Comparison of ENCODE assay signal across 8 mouse cellular contexts in the genomic region with DNA sequence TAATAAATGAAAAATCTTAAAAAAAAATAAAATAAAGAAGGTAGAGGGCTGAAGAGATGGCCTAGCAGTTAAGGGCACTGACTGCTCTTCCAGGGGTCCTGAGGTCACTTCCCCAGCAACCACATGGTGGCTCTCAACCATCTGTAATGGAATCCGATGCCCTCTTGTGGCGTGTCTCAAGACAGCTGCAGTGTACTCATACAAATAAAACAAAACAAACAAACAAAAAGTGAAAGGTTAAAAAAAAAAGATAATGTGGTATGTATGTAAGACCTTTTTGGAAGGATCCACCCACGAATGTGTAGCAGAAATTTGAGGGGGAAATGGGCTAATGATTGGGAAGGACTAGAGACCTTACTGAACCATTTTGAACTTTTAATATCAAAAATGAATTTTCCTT. TPM values are rescaled to one million over a fixed set of nuclear protein-coding genes. Genes with fewer than 3 reads are reported as not detected.
A peak's percentile ranks its signal among the peaks of the same experiment; 100 is the strongest.
DNase-seq lines count a peak whose midpoint lies in the region; ATAC-seq lines count a peak whose summit lies in the region.

No protein-coding gene starts in this region.

- DNase-seq in ES-CJ7 (ENCODE audit: low read depth, low spot score) = peak; percentile 80
- DNase-seq in brain, embryonic 18.5 days (ENCODE audit: low read depth, low spot score) = peak; percentile 1
- peak; percentile 44 for DNase-seq in forebrain, embryonic 10.5 days (ENCODE audit: extremely low spot score, low spot score)
- peak; percentile 61 to 71 for DNase-seq in heart, postnatal 10 days
- DNase-seq in layer of hippocampus, adult 11-12 months (ENCODE audit: low spot score) = peak; percentile 54
- peak; percentile 25 for DNase-seq in ovary, postnatal 14 days (ENCODE audit: low spot score)
- DNase-seq in thymus, postnatal 10 days (ENCODE audit: low spot score in 2 of 2) = peak; percentile 48 to 52

- H3K4me2 ChIP-seq in lung, embryonic 15.5 days = peak overlapping the region; percentile 78

- peak; percentile 63; the same call in 1 of the 2 replicates for ATAC-seq in lung, embryonic 15.5 days (ENCODE audit: borderline replicate concordance, extremely low read depth, low FRiP score, low TSS enrichment)

- no peaks in the 10 kb centered on the region for H3K27me3 ChIP-seq in forebrain, embryonic 10.5 days (ENCODE audit: poor library complexity, severe bottlenecking)
- H3K27me3 ChIP-seq in lung, embryonic 15.5 days = no peaks in the 10 kb centered on the region

- H3K27ac ChIP-seq in forebrain, embryonic 10.5 days = peak overlapping the region; percentile 85
- no peak overlapping the region for H3K27ac ChIP-seq in lung, embryonic 15.5 days

- H3K4me3 ChIP-seq in forebrain, embryonic 10.5 days = peak overlapping the region; percentile 54
- peak overlapping the region; percentile 53 for H3K4me3 ChIP-seq in lung, embryonic 15.5 days

- peak overlapping the region; percentile 29; the same call in 1 of the 2 replicates for H3K9ac ChIP-seq in lung, embryonic 15.5 days

- peaks cover 6% of the 10 kb centered on the region; the same call in 1 of the 2 replicates for H3K4me1 ChIP-seq in forebrain, embryonic 10.5 days
- H3K4me1 ChIP-seq in lung, embryonic 15.5 days = peaks cover 5% of the 10 kb centered on the region; the same call in 1 of the 2 replicates

- H3K36me3 ChIP-seq in forebrain, embryonic 10.5 days (replicated peaks) = no peaks in the 10 kb centered on the region
- peaks cover 5% of the 10 kb centered on the region for H3K36me3 ChIP-seq in lung, embryonic 15.5 days

- intact Hi-C loops in heart, postnatal 10 days (cut with DNase I) = loop anchor here (1.0 to 5.0 kb wide), 3 partner anchors 125 to 676 kb away; a partner anchor contains a TSS

- no peaks in the 10 kb centered on the region for H3K9me3 ChIP-seq in forebrain, embryonic 10.5 days
- H3K9me3 ChIP-seq in lung, embryonic 15.5 days = no peaks in the 10 kb centered on the region

- WGBS in forebrain, embryonic 10.5 days = 7% methylated on average over 3 of the region's 3 CpGs
- 12% methylated on average over 3 of the region's 3 CpGs for WGBS in lung, embryonic 15.5 days

RNA-seq across cellular contexts. Expression of a gene that starts 0.5 kb away (rescaled TPM):
- 0.24 TPM in 1 of 2 replicates, not detected in the other for polyA plus RNA-seq in forebrain, embryonic 10.5 days (2016; fragmentation: Nextera tagmentation; extraction: Ambion mirVana)
- total RNA-seq in heart, postnatal 10 days (2021) = 1 to 10 TPM; 3.0 to 3.7 TPM
- 0.16 TPM in 1 of 2 replicates, not detected in the other for polyA plus RNA-seq in lung, embryonic 15.5 days (2015; fragmentation: Nextera tagmentation; extraction: Ambion mirVana)

RNA-seq across cellular contexts. Expression of a gene that starts 47.3 kb away (rescaled TPM):
- 10.0 and 10.3 TPM in 2 replicates for polyA plus RNA-seq in forebrain, embryonic 10.5 days (2016; fragmentation: Nextera tagmentation; extraction: Ambion mirVana)
- 10 to 100 TPM; 17.5 to 20.2 TPM for total RNA-seq in heart, postnatal 10 days (2021)
- 9.1 and 10.2 TPM in 2 replicates for polyA plus RNA-seq in lung, embryonic 15.5 days (2015; fragmentation: Nextera tagmentation; extraction: Ambion mirVana)

RNA-seq across cellular contexts. Expression of a gene that starts 57.7 kb away (rescaled TPM):
- 0.05 TPM in 2 replicates for polyA plus RNA-seq in forebrain, embryonic 10.5 days (2016; fragmentation: Nextera tagmentation; extraction: Ambion mirVana)
- not detected for total RNA-seq in heart, postnatal 10 days (2021)
- polyA plus RNA-seq in lung, embryonic 15.5 days (2015; fragmentation: Nextera tagmentation; extraction: Ambion mirVana) = 0.70 and 0.78 TPM in 2 replicates

Comparison
In these comparisons a context has a peak if more than half of its experiments do, and no peak if none do; other contexts are left out.
1. DNase-seq: peak in every context shown above with its lines; median percentile 80 in ES-CJ7; 66 in heart, postnatal 10 days; 54 in layer of hippocampus, adult 11-12 months; 50 in thymus, postnatal 10 days; 44 in forebrain, embryonic 10.5 days; 25 in ovary, postnatal 14 days; 1 in brain, embryonic 18.5 days.